Mouse (Mus musculus) thymus, postnatal 10 days (tissue): ENCODE data around the gene 2410137M14Rik.
"Not testable (repeated sequence)": the region's sequence is repeated elsewhere in the genome, so short reads cannot be mapped to it uniquely, and the experiment has no call there.

Experiments
- DNase-seq, 2 experiments: peaks; one replicate each; pipeline ENCODE4 v3.0.0; 2021; ENCODE audit warnings: low spot score in 2 of 2

The 2410137M14Rik gene

DNA sequence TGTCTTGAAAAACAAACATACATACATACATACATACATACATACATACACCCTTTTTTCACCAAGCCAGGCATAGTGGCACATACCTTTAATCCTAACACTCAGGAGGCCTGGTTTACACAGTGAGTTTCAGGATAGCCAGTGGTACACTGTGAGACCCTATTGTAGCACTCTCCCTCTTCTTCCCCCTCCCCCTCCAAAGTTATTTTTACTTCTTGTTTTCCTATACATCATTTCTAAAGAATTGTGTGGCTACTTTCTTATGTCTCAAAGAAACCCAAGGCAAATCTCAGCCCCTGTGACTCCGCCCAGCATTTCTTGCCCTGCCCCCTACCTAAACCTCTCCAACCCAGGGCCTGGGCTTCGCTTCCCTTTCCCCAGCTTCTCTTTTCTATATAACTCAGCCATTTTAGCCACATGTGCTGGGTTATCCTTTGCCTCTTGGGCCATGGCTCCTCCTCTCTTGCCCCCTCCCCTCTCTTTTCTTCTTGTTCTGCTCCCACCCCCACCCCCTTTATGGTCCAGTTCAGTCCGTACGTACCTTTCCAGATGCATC is 12.8 kb upstream of the 2410137M14Rik start:
- DNase-seq, result no peak

DNA sequence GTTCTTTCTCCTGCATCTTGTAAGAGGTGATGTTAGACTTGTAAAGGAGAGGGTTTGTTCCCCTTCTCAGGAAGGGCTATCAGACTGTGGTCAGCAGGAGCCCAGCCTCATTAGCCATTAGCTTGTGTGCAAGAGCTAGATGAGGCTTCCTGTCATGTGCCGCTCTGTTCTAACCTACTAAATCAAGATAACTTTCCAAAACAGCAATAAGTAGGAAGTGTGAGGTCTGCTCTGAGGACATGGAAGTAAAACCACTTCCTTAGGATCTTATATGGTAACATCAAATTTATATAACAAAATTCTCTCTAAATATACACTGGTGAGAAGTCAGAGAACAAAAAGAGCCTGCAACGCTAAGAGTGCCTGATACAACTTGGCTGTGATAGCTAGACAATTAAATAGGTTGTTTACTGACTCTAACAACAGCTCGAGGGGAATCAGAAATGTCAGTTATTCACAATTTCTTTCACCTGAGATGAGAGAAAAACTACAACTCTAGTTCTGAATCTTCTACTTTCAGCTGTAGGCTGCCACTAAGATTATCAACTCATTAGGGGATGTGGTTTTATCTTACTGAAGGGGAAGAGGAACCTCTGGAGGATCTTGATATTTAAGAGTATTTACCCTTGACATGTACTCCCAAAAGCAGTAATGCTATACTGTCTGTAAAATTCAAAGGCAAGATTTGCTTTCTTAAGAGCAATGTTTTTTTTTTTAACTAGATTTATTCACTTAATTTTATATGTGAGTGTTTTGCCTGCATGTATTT is 11.5 kb upstream of the 2410137M14Rik start:
- no peak for DNase-seq

- DNase-seq, result not testable (repeated sequence)
These were observed 9.6 kb upstream of the 2410137M14Rik start for GRCm38 (mm10) chr17:36990630-36991029.

DNA sequence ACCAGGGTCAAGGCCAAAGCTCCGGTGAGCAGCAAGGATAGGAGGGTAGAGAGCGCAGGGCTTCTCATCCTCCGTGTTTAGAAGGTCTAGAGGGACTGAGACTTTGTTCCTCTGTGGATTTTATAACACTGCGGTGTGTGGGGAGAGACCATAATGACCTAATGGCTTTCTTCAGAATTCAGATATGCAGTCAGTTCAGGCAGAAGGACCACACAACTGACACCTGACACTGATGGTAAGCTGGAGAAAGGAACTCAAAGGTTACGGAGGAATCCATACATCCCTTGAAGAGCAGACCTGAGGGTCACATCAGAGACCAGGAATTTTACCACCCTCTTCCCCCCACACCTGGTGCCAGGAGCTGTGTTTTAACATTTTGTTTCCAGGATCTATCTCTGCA is 8.4 kb upstream of the 2410137M14Rik start, which contains the start of gene H2-M5:
H2-M5 (minus strand) TSS at position 101 of the 400 bp plus-strand sequence.
- no peak for DNase-seq

DNA sequence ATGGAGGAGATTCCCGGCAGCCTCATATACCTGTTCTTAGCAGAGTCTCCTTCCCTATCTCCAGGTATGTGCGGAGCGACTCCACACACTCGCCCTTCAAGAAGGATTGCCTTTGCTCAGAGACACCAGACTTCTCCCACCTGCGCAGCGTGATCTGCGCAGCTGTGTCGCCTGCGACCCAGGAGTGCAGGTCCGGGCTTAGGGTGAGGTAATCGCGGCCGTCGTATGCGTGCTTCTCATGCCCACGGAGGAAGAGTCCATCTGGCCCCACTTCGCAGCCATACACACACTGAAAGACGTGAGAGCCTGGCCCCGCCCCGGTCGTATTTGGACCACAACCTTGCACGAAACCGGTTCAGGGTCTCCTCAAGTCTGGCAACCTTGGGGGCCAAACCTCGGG is 7.4 kb upstream of the 2410137M14Rik start:
- no peak for DNase-seq

DNA sequence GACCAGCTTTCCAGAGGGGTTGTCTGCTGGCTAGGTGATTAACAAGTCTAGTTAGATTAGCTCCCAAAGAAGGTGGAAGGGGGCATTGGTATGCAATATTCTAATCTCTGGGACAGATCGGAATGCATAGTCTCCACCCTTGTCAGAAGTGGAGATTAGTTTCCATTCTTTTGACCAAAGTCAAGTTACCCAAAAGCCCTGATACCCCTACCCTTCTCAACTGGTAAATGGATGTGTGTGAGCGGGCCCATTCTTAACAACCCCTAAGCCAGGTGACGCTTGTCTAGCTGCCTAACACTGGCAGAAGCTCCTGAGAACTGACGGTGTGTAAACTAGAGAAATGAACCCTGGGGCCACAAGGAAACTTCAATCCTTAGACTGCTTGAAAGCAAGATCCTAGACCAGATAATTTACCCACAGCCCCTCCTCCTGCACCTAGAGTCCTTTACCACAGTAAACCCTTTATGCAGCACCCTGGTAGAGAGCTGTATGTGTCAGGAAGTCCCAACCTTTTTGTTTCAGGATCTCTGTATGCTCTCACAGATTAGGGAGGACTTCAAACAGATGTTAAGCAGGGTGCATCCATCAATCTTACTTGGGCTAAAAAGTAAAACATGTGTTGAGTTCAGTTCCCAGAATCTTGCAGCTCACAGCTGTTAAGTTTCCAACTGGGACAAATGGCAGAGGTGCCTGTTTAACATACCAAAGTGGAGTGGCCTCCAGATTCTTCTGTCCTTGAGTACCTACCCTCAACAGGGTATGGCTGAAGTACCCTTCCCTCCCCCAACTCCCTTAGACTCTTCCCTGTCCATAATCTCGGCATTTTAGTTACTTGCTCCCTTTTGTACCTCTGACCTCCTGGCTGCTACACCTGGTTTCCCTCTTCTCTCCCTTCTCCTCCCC is 1.5 kb upstream of the 2410137M14Rik start:
- no peak for DNase-seq

DNA sequence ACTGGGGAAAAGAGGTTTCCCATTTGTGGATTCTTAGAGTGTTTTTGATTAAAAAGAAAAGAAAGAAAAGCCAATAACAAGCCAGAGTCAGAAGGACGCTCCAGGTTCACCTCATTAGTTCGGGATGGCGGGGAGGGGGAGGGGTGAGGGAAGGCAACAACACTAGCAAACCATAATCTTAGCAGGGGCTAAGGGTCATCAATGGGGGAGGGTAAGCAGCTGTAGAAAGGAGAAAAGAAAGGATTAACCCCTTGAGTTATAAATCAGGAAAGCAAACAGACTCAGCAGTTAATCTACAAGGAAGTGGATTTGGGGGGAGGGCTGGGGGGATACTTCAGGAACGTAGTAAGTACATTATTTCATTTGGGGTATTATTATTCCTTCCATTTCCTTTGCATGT is 808 bp upstream of the 2410137M14Rik start:
- no peak for DNase-seq

GRCm38 (mm10) chr17:36973271-36973787 is 7.7 kb downstream of the 2410137M14Rik start:
- DNase-seq, result no peak

DNA sequence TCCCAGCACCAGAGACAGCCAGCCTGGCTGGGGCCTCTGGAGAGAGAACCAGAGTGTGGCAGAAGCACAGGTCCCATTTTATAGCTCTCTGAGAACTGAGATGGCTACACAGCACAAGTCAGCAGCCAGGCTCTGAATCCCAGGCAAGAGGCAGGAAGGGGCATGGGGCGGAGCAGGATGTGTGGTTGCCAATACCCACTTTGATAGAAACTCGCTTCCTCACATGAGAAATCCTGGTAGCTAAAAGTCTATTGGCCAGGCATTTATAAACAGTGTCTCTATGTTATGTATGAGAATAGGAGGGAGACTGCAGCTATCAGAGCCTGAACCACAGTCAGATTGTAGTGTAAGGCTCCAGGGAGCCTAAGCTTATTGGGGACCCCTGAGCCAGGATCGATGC is 8.2 kb downstream of the 2410137M14Rik start:
- DNase-seq, result peak in 1 of 2 experiments; percentile 12

DNA sequence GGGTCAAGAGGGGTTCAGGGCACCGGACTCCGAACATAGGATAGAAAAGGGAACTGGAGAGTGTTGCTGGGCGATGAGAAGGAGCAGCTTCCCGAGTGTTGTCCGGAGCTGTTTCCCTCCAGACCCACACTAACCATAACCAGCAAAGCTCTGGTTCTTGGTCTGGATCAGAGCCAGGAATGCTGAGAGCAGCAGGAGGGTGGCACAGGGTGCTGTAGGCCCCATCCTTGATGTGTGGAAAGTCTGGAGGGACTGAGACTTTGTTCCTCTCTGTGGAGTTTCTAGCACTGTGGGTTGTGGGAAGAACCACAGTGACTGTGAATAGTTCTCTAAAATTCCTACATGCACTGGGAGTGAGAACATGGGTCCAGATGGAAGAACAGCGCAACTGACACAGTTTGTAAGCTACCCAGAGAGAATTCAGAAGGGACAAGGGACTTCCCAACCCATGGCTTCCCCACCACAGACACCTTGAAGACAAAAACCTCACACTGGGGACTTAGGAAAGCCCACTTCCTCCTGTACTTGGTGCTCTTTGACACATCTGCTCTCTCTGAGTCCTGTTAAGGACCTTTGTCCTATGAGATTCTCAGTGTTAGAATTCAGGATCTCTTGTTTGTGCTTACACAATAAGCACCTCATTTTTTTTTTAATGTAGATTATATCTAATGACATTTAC is 9.7 kb downstream of the 2410137M14Rik start:
- no peak for DNase-seq

DNA sequence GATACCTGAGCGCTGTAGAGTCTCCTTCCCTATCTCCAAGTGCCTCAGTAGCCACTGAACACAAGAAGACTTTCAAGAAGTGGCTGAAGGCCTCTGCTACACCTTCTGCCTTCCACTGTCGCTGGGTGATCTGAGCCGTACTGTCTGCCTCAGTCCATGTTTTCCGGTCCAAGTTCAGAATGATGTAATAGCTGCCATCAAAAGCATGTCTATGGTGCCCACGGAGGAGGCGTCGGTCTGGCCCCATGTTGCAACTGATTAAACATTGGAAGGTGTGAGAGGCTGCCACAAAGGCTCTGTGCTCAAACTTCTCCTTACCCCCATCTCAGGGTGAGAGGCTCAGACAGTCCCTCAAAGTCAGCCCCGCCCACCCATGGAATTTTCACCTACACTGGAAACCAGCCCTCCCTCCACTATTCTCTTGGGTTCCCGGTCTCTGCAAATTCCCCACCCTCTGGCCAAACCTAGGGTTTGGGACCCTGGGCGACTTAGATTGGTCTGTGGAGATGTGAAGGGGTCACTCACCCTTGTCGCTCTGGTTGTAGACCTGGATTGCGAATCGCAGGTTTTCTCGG is 10.6 kb downstream of the 2410137M14Rik start:
- no peak for DNase-seq

- no peak for DNase-seq
These were observed 14.2 kb downstream of the 2410137M14Rik start for GRCm38 (mm10) chr17:36966875-36967274.

- no peak for DNase-seq
These were observed 19.9 kb downstream of the 2410137M14Rik start for GRCm38 (mm10) chr17:36961125-36961524.

GRCm38 (mm10) chr17:36958884-36959283 is 22.2 kb downstream of the 2410137M14Rik start:
- no peak for DNase-seq

GRCm38 (mm10) chr17:36957999-36958743 is 22.9 kb downstream of the 2410137M14Rik start, which contains the start of the genes Znrd1 and Znrd1as:
Znrd1 (minus strand) TSS chr17:36958559.
Znrd1as (plus strand) TSS chr17:36958592.
- DNase-seq, result peak; percentile 83 to 84

DNA sequence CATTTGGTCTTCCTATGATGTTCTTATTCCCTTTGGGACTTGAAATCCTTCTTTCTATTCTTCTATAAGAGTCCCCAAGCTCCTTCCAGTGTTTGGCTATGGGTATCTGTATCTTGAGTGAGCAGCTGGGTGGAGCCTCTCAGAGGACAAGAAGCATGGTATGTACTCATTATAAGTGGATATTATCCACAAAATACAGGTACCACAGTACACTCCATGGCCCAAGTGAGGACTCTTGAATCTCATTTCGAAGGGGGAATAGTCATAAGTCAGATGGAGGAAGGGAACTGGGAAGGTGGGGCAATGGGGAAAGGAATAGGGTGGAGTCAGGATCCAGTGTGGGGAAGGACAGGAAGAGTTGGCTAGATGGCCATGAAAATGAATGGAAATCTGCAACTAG is 28.0 kb downstream of the 2410137M14Rik start:
- DNase-seq, result no peak

DNA sequence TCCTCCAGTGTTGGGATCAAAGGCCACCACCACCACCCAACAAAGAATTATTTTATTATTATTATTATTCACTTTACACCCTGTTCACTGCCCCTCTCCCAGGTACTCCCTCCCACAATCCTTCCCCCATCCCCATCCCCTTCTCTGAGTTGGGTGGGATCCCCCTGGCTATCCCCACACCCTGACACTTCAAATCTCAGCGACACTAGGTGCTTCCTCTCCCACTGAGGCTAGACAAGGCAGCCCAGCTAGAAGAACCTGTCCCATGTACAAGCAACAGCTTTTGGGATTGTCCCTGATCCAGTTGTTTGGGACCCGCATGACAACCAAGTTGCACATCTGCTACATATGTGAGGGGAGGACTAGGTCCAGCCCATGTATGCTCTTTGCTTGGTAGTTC is 28.4 kb downstream of the 2410137M14Rik start:
- DNase-seq, result no peak

- peak; percentile 92 to 94 for DNase-seq
These were observed 29.8 kb downstream of the 2410137M14Rik start, which contains the start of gene Ppp1r11 for GRCm38 (mm10) chr17:36950981-36951947. Ppp1r11 (minus strand) TSS chr17:36951741.

GRCm38 (mm10) chr17:36949265-36949664 is 31.8 kb downstream of the 2410137M14Rik start:
- DNase-seq, result no peak
